Mouse (Mus musculus) liver, postnatal 0 days (tissue): ENCODE data around the gene Grhl3. TPM values are rescaled to one million over a fixed set of nuclear protein-coding genes. Genes with fewer than 3 reads are reported as not detected.
A peak's percentile ranks its signal among the peaks of the same experiment; 100 is the strongest.

Source experiments
- ATAC-seq: fragments of 200-750 bp; cut with Nextera tagmentation; 2 replicates; pipeline ENCODE4 v1.8.0; 2017; ENCODE audit warnings: mild to moderate bottlenecking, moderate library complexity
- DNase-seq: peaks from one replicate; pipeline ENCODE4 v3.0.0-alpha.2; 2016
- H3K27ac ChIP-seq: fragments of 300-500 bp; sonication (generic); 2 replicates; pipeline ENCODE4 v1.5.1; 2014; ENCODE audit warnings: antibody characterized with exemption, moderate library complexity, mild to moderate bottlenecking, low read depth
- H3K27me3 ChIP-seq: fragments of 300-500 bp; sonication (generic); 2 replicates; pipeline ENCODE4 v1.6.1; 2014; ENCODE audit warnings: low read length, control low read depth, mixed read lengths; ENCODE audit not compliant: insufficient read depth
- H3K36me3 ChIP-seq: fragments of 300-500 bp; sonication (generic); replicated peaks from 2 replicates; pipeline ENCODE4 v1.6.1; 2014; ENCODE audit warnings: mild to moderate bottlenecking, control low read depth, low read length, moderate library complexity, mixed read lengths; ENCODE audit not compliant: insufficient read depth
- H3K4me1 ChIP-seq: fragments of 300-500 bp; sonication (generic); 2 replicates; pipeline ENCODE4 v1.6.1; 2014; ENCODE audit warnings: antibody characterized with exemption, mild to moderate bottlenecking, control low read depth; ENCODE audit not compliant: insufficient read depth
- H3K4me2 ChIP-seq: fragments of 300-500 bp; sonication (generic); 2 replicates; pipeline ENCODE4 v1.6.1; 2014; ENCODE audit warnings: low read depth, mild to moderate bottlenecking, low read length, moderate library complexity, mixed read lengths
- H3K4me3 ChIP-seq: fragments of 300-500 bp; sonication (generic); 2 replicates; pipeline ENCODE4 v1.5.1; 2014; ENCODE audit warnings: low read depth, low read length
- H3K9ac ChIP-seq: fragments of 300-500 bp; sonication (generic); replicated peaks from 2 replicates; pipeline ENCODE4 v1.6.1; 2014; ENCODE audit warnings: mild to moderate bottlenecking, moderate library complexity
- H3K9me3 ChIP-seq: fragments of 300-500 bp; sonication (generic); 2 replicates; pipeline ENCODE4 v1.6.1; 2016; ENCODE audit warnings: mild to moderate bottlenecking, control low read depth, low read length, mixed read lengths
- CTCF ChIP-seq: sonication (generic); IDR thresholded peaks from 2 replicates; pipeline ENCODE4 v1.5.1; 2016; ENCODE audit warnings: antibody characterized with exemption, low read depth
- EP300 ChIP-seq: IDR thresholded peaks from 2 replicates; pipeline ENCODE4 v1.6.1; 2016; ENCODE audit warnings: antibody characterized with exemption, low read depth, mild to moderate bottlenecking
- WGBS: fragments of 180-500 bp; shearing (Covaris S2); extraction: QIAGEN DNeasy Blood & Tissue Kit; methylation state at CpG from one replicate; pipeline ENCODE4 v1.1.7; 2014; ENCODE audit not compliant: insufficient replicate concordance; 5-methylcytosine and 5-hydroxymethylcytosine counted together
- polyA plus RNA-seq: library from polyadenylated mRNA; unstranded; fragments of >200 nt; fragmentation: Nextera tagmentation; extraction: Ambion mirVana; gene quantifications from 2 replicates; pipeline ENCODE4 v1.2.1, GENCODE M21; 2015

Grhl3 gene
- polyA plus RNA-seq, 1 experiment from 2014 or later = 0.46 TPM

DNA sequence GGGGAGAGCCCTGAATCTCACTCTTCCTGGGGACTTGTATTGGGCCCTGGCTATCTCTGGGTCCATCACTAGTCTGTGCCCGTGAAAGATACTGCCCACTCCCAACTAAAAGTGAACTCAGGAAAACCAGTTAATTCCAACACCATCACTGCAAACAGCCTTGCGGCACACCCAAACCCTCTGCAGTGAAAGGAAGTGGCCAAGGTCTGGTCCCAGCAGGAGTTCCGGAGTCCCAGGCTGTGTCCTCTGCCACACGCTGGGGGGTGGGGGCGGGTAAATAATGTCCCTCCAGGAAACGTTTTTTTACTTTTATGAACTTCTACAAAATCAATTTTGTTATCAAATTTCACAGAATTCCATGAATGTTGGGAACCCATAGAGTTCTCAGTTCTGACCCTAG lies 6.3 kb upstream of the Grhl3 start:
- Histone ChIP-seq H3K36me3 (no peaks in the 10 kb centered on the region), H3K4me2 (no peak overlapping the region), H3K9me3 (no peaks in the 10 kb centered on the region), H3K9ac (no peak overlapping the region), H3K4me3 (no peak overlapping the region), H3K27me3 (peaks cover 8% of the 10 kb centered on the region; the same call in 1 of the 2 replicates), H3K4me1 (no peaks in the 10 kb centered on the region), H3K27ac (no peak overlapping the region)
- 33% methylated on average over 6 of the region's 6 CpGs for WGBS
- ATAC-seq (no peak), DNase-seq (no peak)
- TF ChIP-seq CTCF (no peak), EP300 (no peak)

GRCm38 (mm10) chr4:135578490-135578889 lies 5.1 kb upstream of the Grhl3 start:
- no peaks in the 10 kb centered on the region for H3K36me3 ChIP-seq
- H3K27me3 ChIP-seq = peaks cover 20% of the 10 kb centered on the region
- no peak overlapping the region for H3K27ac ChIP-seq
- TF ChIP-seq CTCF (no peak), EP300 (no peak)
- ATAC-seq = no peak
- H3K4me1 ChIP-seq = 0 out of 2 replicates have a peak, but pooled peaks cover under 1% of the 10 kb centered on the region
- DNase-seq = no peak
- H3K4me3 ChIP-seq = no peak overlapping the region
- no peak overlapping the region for H3K9ac ChIP-seq
- no peak overlapping the region for H3K4me2 ChIP-seq
- 78% methylated on average over 5 of the region's 5 CpGs for WGBS
- no peaks in the 10 kb centered on the region for H3K9me3 ChIP-seq

GRCm38 (mm10) chr4:135575365-135576140 lies 2.1 kb upstream of the Grhl3 start:
- Histone ChIP-seq H3K27me3 (peaks cover 44% of the 10 kb centered on the region), H3K4me3 (no peak overlapping the region), H3K9me3 (no peaks in the 10 kb centered on the region), H3K4me2 (no peak overlapping the region), H3K9ac (no peak overlapping the region), H3K27ac (no peak overlapping the region), H3K36me3 (no peaks in the 10 kb centered on the region), H3K4me1 (0 out of 2 replicates have a peak, but pooled peaks cover 2% of the 10 kb centered on the region)
- 64% methylated on average over 15 of the region's 15 CpGs for WGBS
- no peak for ATAC-seq
- no peak for DNase-seq
- no peak for TF ChIP-seq EP300
- TF ChIP-seq CTCF = no peak

DNA sequence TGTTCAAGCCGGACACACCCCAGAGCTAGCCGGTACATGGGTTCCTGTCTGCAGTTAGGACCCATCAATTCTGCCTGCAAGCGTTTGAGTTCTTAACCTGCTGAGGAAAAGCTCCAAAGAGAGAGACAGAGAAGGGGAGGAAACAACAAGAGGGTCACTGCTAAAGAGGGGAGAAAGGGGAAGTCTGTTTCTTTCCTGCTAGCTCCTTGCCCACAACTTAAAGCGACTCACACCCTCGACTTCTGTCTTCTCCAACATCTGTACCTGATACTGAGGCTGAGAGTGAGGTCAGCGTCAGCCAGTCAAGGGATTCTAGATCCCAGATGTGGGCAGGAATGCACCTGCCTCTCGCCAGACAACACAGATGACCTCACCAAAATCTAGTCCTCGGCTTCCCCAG lies 1.2 kb downstream of the Grhl3 start:
- Histone ChIP-seq H3K9me3 (no peaks in the 10 kb centered on the region), H3K4me1 (peaks cover 17% of the 10 kb centered on the region), H3K27ac (no peak overlapping the region), H3K4me2 (no peak overlapping the region; the same call in 1 of the 2 replicates), H3K4me3 (no peak overlapping the region), H3K27me3 (peaks cover 73% of the 10 kb centered on the region), H3K36me3 (no peaks in the 10 kb centered on the region), H3K9ac (no peak overlapping the region)
- TF ChIP-seq EP300 = no peak
- 13% methylated on average over 8 of the region's 8 CpGs for WGBS
- DNase-seq = no peak
- no peak for ATAC-seq

DNA sequence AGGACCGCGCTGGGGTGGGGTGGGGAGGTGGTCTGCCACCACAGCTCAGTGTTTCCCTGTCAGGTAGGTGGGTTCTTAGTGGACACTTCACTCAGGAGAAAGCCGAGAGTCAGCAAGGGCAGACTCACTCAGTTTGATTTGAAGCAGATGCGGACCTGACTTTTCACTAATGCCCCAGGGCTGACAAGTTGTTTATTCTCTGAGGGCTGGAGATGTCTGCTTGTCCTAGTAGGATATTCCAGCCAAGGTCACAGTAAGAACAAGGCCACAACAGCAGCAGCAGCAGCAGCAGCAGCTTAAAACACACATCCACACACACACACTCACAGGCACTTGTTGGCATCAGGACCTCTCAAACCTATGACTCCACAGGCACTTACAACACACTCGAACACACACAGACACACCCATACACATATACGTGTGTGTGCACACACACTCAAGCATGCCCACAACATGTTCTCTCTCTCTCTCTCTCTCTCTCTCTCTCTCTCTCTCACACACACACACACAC lies 2.3 kb downstream of the Grhl3 start:
- H3K9ac ChIP-seq = no peak overlapping the region
- no peak for TF ChIP-seq CTCF
- no peak for TF ChIP-seq EP300
- no peaks in the 10 kb centered on the region for H3K36me3 ChIP-seq
- H3K9me3 ChIP-seq = no peaks in the 10 kb centered on the region
- ATAC-seq (no peak), DNase-seq (no peak)
- no peak overlapping the region for H3K27ac ChIP-seq
- WGBS = 57% methylated on average over 6 of the region's 6 CpGs
- no peak overlapping the region for H3K4me3 ChIP-seq
- peaks cover 73% of the 10 kb centered on the region for H3K27me3 ChIP-seq
- peaks cover 17% of the 10 kb centered on the region for H3K4me1 ChIP-seq
- H3K4me2 ChIP-seq = no peak overlapping the region

DNA sequence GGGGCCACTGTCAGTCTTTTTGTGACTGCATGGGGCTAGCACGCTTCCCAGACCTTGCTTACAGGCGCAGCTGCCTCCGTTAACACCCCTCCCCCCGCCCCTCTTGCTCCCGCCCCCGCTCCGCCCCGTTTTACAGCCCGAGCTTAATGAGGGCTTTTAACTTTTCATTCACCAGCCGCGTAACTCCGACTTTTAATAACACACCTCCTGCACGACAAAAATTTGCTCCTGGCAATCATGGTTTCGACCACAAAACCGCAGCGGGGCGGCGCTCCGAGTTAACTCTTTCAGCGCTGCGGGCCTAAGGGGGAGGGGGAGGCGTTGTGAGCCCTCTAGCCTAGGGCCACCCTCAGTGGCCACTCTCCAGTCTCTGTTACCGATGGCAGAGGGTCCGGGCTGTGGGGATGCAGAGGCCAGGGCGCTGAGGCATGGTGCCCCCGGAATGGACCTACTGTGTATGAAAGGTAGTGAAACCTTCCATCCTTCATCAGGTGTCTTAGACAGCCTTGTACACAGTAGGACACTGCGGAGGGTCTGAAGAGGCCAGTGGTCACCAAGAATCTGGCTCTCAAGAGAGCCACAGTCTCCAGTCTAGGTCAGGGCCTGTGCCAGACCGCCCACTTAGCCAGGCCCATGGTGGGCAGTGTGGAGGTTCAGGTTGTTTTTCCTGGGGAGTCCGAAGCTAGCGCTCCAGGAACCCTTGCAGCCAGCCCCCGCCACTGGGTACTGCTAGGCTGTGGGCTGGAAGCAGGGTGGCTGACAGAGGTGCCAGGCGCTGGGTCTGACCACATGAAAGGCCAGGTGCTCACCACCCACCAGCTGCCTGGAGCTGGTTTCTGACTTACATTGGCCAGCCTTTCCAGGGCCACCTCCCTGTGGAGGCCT lies 3.0 kb downstream of the Grhl3 start:
- Histone ChIP-seq H3K4me2 (peak overlapping the region; percentile 60), H3K9ac (no peak overlapping the region; the same call in 1 of the 2 replicates), H3K36me3 (no peaks in the 10 kb centered on the region), H3K9me3 (no peaks in the 10 kb centered on the region), H3K27me3 (peaks cover 73% of the 10 kb centered on the region), H3K4me1 (peaks cover 17% of the 10 kb centered on the region), H3K27ac (0 out of 2 replicates have a peak overlapping the region, but pooled peaks have one; percentile 22), H3K4me3 (peak overlapping the region; percentile 19)
- DNase-seq (peak; percentile 65), ATAC-seq (no peak)
- 14% methylated on average over 32 of the region's 32 CpGs for WGBS
- no peak for TF ChIP-seq CTCF
- TF ChIP-seq EP300 = no peak
